Mouse (Mus musculus) hindbrain, embryonic 13.5 days (tissue): ENCODE data around the gene Sgms2. TPM values are rescaled to one million over a fixed set of nuclear protein-coding genes. Genes with fewer than 3 reads are reported as not detected.

Experiments used
- ATAC-seq: fragments of 200-750 bp; cut with Nextera tagmentation; 2 replicates; pipeline ENCODE4 v1.8.0; 2017; ENCODE audit warnings: moderate TSS enrichment; ENCODE audit not compliant: low FRiP score
- H3K27ac ChIP-seq: fragments of 300-500 bp; sonication (generic); 2 replicates; pipeline ENCODE4 v1.5.1; 2015; ENCODE audit warnings: inconsistent platforms, mild to moderate bottlenecking, moderate library complexity
- H3K27me3 ChIP-seq: fragments of 300-500 bp; sonication (generic); 2 replicates; pipeline ENCODE4 v1.6.1; 2015; ENCODE audit warnings: mild to moderate bottlenecking, inconsistent platforms
- H3K36me3 ChIP-seq: fragments of 300-500 bp; sonication (generic); 2 replicates; pipeline ENCODE4 v1.6.1; 2015; ENCODE audit warnings: mild to moderate bottlenecking, inconsistent platforms
- H3K4me1 ChIP-seq: fragments of 300-500 bp; sonication (generic); replicated peaks from 2 replicates; pipeline ENCODE4 v1.6.1; 2015; ENCODE audit warnings: inconsistent platforms
- H3K4me2 ChIP-seq: fragments of 300-500 bp; sonication (generic); 2 replicates; pipeline ENCODE4 v1.6.1; 2015; ENCODE audit warnings: inconsistent platforms, mild to moderate bottlenecking, moderate library complexity
- H3K4me3 ChIP-seq: fragments of 300-500 bp; sonication (generic); 2 replicates; pipeline ENCODE4 v1.5.1; 2015; ENCODE audit warnings: mild to moderate bottlenecking, inconsistent platforms
- H3K9ac ChIP-seq: fragments of 300-500 bp; sonication (generic); 2 replicates; pipeline ENCODE4 v1.6.1; 2015; ENCODE audit warnings: mild to moderate bottlenecking, inconsistent platforms
- H3K9me3 ChIP-seq: fragments of 300-500 bp; sonication (generic); 2 replicates; pipeline ENCODE4 v1.6.1; 2016; ENCODE audit warnings: inconsistent platforms
- WGBS: fragments of 180-500 bp; shearing (Covaris S2); methylation state at CpG from one replicate; pipeline ENCODE4 v1.1.7; 2015; 5-methylcytosine and 5-hydroxymethylcytosine counted together
- polyA plus RNA-seq: library from polyadenylated mRNA; unstranded; fragments of >200 nt; fragmentation: Nextera tagmentation; extraction: Ambion mirVana; gene quantifications from 2 replicates; pipeline ENCODE4 v1.2.1, GENCODE M21; 2015

Gene Sgms2
- polyA plus RNA-seq, 1 experiment from 2014 or later: 2.4 TPM

- WGBS: 93% methylated on average over 7 of the region's 7 CpGs
- H3K27ac ChIP-seq: no peak overlapping the region
- no peak overlapping the region for H3K4me3 ChIP-seq
- peaks cover 6% of the 10 kb centered on the region; the same call in 1 of the 2 replicates for H3K4me1 ChIP-seq
- ATAC-seq: no peak
- H3K27me3 ChIP-seq: no peaks in the 10 kb centered on the region
- no peaks in the 10 kb centered on the region for H3K9me3 ChIP-seq
- H3K9ac ChIP-seq: no peak overlapping the region
- H3K4me2 ChIP-seq: no peak overlapping the region
- peaks cover 29% of the 10 kb centered on the region for H3K36me3 ChIP-seq
Observed at GRCm38 (mm10) chr3:131296893-131297292, 194.3 kb downstream of the Sgms2 start.

DNA sequence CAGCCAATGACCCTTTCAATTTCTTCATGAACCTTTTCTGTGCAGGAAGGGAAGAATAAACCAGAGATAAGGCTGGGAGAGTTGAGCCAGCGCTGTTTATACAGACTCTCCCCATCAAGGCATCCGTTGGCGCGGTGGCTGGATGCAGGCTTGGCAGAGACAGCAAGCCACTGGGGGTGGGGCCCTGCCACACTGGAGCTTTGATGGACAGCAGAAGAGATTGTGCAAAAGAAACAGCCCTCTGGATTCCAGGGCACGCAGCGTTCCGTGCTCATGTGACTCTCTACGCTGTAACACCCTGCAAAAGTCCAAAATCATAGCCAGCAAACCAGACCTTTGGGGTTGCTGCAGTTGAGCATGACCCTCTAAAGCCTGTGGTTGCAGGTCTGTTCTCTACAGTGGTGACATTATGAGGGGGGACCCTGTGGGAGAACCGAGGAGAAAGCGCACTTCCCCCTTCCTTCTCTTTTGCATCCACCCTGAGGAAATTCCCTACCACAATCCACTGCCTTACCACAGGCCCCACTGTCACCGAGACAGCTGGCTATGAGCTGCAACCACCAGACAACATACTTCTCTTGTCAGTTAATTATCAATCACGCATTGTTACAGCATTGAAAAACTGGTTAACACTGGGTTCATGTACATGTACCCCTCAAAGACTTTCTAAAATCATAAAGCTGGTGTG is 195.6 kb downstream of the Sgms2 start:
- Histone ChIP-seq H3K4me1 (0 out of 2 replicates have a peak, but pooled peaks cover 2% of the 10 kb centered on the region), H3K9me3 (no peaks in the 10 kb centered on the region), H3K4me3 (no peak overlapping the region), H3K9ac (peak overlapping the region; percentile 49; the same call in 1 of the 2 replicates), H3K36me3 (peaks cover 39% of the 10 kb centered on the region), H3K27ac (no peak overlapping the region), H3K27me3 (no peaks in the 10 kb centered on the region), H3K4me2 (no peak overlapping the region)
- 91% methylated on average over 12 of the region's 12 CpGs for whole genome bisulfite sequencing
- ATAC-seq: no peak

DNA sequence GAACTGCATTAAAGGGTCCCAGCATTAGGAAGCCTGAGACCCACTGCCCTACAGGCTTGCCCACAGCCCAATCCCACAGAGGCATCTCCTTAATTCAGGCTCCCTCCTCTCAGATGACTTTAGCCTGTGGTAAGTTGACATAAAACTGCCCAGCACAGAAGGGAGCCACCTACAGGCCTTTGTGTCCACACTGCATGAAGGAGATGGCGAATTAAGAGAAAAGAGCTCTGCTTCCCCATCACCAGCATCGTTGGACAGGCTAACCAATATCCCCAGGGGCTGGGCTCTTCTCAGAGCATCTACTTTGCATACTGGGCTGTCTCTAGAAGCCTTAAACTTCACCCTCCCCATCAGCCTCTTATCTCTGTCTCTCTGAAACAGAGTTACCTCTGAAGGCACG is 196.7 kb downstream of the Sgms2 start:
- 60% methylated on average over 3 of the region's 3 CpGs for WGBS
- H3K36me3 ChIP-seq: peaks cover 40% of the 10 kb centered on the region
- no peak overlapping the region for H3K27ac ChIP-seq
- H3K4me1 ChIP-seq: no peaks in the 10 kb centered on the region
- no peak for ATAC-seq
- no peak overlapping the region for H3K4me2 ChIP-seq
- H3K9me3 ChIP-seq: no peaks in the 10 kb centered on the region
- no peaks in the 10 kb centered on the region for H3K27me3 ChIP-seq
- no peak overlapping the region for H3K9ac ChIP-seq
- H3K4me3 ChIP-seq: no peak overlapping the region

- H3K27ac ChIP-seq: no peak overlapping the region
- ATAC-seq: no peak
- H3K4me3 ChIP-seq: no peak overlapping the region
- no peaks in the 10 kb centered on the region for H3K27me3 ChIP-seq
- no peak overlapping the region for H3K4me2 ChIP-seq
- no peaks in the 10 kb centered on the region for H3K9me3 ChIP-seq
- H3K4me1 ChIP-seq: no peaks in the 10 kb centered on the region
- H3K36me3 ChIP-seq: peaks cover 40% of the 10 kb centered on the region
- H3K9ac ChIP-seq: no peak overlapping the region
- WGBS: 79% methylated on average over 3 of the region's 3 CpGs
Observed at GRCm38 (mm10) chr3:131292959-131293358, 198.3 kb downstream of the Sgms2 start.

GRCm38 (mm10) chr3:131292349-131292748 is 198.9 kb downstream of the Sgms2 start:
- Histone ChIP-seq H3K9ac (no peak overlapping the region), H3K4me1 (no peaks in the 10 kb centered on the region), H3K27ac (no peak overlapping the region), H3K4me3 (no peak overlapping the region), H3K4me2 (no peak overlapping the region), H3K36me3 (peaks cover 34% of the 10 kb centered on the region), H3K9me3 (no peaks in the 10 kb centered on the region), H3K27me3 (no peaks in the 10 kb centered on the region)
- no peak for ATAC-seq
- 92% methylated on average over 2 of the region's 2 CpGs for WGBS

GRCm38 (mm10) chr3:131291890-131292289 is 199.3 kb downstream of the Sgms2 start:
- Histone ChIP-seq H3K4me2 (no peak overlapping the region), H3K4me1 (no peaks in the 10 kb centered on the region), H3K4me3 (no peak overlapping the region), H3K9ac (no peak overlapping the region), H3K27ac (no peak overlapping the region), H3K36me3 (peaks cover 29% of the 10 kb centered on the region), H3K9me3 (no peaks in the 10 kb centered on the region), H3K27me3 (no peaks in the 10 kb centered on the region)
- ATAC-seq: no peak
- WGBS: 86% methylated on average over 4 of the region's 4 CpGs

- Histone ChIP-seq H3K36me3 (no peaks in the 10 kb centered on the region), H3K27me3 (0 out of 2 replicates have a peak, but pooled peaks cover 3% of the 10 kb centered on the region), H3K4me2 (no peak overlapping the region), H3K9me3 (no peaks in the 10 kb centered on the region), H3K4me1 (peaks cover 12% of the 10 kb centered on the region), H3K4me3 (no peak overlapping the region), H3K9ac (no peak overlapping the region), H3K27ac (no peak overlapping the region)
- WGBS: 98% methylated on average over 4 of the region's 4 CpGs
- no peak for ATAC-seq
Observed at GRCm38 (mm10) chr3:131274151-131274550, 217.1 kb downstream of the Sgms2 start.

DNA sequence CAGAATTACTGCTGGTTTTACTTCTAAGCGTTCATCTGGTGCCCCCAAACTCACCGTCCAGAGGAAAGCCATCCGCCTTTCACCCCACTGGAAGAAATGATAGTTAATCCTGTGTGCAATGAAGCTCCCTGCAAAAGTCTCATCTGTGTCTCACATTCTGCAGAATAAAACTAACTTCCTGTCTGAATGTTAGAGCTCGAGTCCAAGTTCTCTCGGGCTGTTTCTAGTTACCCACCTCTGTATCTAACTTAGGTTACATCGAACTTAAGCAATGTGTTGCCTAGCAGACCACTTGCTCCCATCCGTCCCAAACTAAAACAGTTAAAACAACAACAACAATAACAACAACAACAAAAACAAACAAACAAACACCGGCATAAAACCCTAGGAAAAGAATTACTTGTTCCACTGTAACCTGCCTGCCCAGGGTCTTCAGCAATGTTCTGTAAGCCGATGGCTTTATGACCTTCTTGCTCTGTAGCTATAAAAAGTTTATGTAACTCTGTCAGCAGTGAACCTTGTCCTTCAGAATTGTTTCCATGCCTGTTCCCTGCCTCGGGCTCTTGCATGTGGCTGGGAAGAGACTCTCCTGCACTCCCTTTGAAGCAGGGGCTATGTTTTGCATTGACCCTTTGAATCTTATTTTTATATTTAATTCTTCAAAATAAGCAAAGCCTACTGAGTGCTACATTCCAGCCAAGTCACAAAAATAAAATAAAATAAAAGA is 218.7 kb downstream of the Sgms2 start:
- 69% methylated on average over 10 of the region's 10 CpGs for WGBS
- ATAC-seq: no peak
- H3K4me3 ChIP-seq: peak overlapping the region; percentile 68
- H3K9me3 ChIP-seq: no peaks in the 10 kb centered on the region
- peak overlapping the region; percentile 87 for H3K4me2 ChIP-seq
- H3K27ac ChIP-seq: no peak overlapping the region
- no peaks in the 10 kb centered on the region for H3K36me3 ChIP-seq
- peaks cover 12% of the 10 kb centered on the region for H3K4me1 ChIP-seq
- H3K9ac ChIP-seq: peak overlapping the region; percentile 74
- H3K27me3 ChIP-seq: 0 out of 2 replicates have a peak, but pooled peaks cover 3% of the 10 kb centered on the region

GRCm38 (mm10) chr3:131271559-131272373 is 219.4 kb downstream of the Sgms2 start, which contains the start of gene Hadh:
Hadh (minus strand) TSS chr3:131272101.
- Histone ChIP-seq H3K9ac (peak within 1 kb of the TSS; percentile 74), H3K9me3 (no peaks in the 10 kb centered on the region), H3K4me3 (peak within 1 kb of the TSS; percentile 68), H3K4me1 (peaks cover 12% of the 10 kb centered on the region), H3K36me3 (no peaks in the 10 kb centered on the region), H3K27ac (peak within 1 kb of the TSS; percentile 48), H3K4me2 (peak within 1 kb of the TSS; percentile 87), H3K27me3 (0 out of 2 replicates have a peak, but pooled peaks cover 3% of the 10 kb centered on the region)
- under 1% methylated on average over 54 of the region's 54 CpGs for WGBS
- ATAC-seq: peak; percentile 93

- Histone ChIP-seq H3K4me3 (peak overlapping the region; percentile 68), H3K27me3 (0 out of 2 replicates have a peak, but pooled peaks cover 3% of the 10 kb centered on the region), H3K27ac (no peak overlapping the region), H3K9me3 (no peaks in the 10 kb centered on the region), H3K36me3 (no peaks in the 10 kb centered on the region), H3K9ac (peak overlapping the region; percentile 74), H3K4me1 (peaks cover 12% of the 10 kb centered on the region), H3K4me2 (peak overlapping the region; percentile 87)
- WGBS: 11% methylated on average over 8 of the region's 8 CpGs
- ATAC-seq: peak; percentile 46
Observed at GRCm38 (mm10) chr3:131271157-131271556, 220.1 kb downstream of the Sgms2 start.

DNA sequence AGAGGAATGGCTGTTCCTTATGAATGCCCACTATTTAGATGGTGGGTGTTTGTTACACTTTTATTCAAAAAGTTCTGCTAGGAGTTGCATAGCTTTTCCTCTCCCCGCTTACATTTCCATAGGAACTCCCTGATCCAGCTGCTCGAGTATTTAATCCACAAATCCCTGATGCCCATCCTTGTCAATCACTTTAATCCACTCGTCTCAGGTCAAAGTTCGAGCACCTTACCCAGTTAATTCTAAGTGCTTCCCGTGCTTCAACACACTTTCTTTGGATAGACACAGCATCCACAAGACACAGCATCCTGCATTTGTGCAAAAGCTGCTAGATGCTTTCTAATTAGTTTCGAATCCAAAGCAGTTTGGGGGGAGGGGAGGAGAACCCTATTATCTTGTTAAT is 220.8 kb downstream of the Sgms2 start:
- no peak overlapping the region for H3K9ac ChIP-seq
- WGBS: 48% methylated on average over 6 of the region's 6 CpGs
- H3K9me3 ChIP-seq: no peaks in the 10 kb centered on the region

More for the DNA sequence above, 220.8 kb downstream of the Sgms2 start:
- H3K4me1 ChIP-seq: peaks cover 12% of the 10 kb centered on the region
- 0 out of 2 replicates have a peak overlapping the region, but pooled peaks have one; percentile 68 for H3K4me3 ChIP-seq
- ATAC-seq: no peak
- no peak overlapping the region for H3K27ac ChIP-seq
- H3K36me3 ChIP-seq: no peaks in the 10 kb centered on the region
- 0 out of 2 replicates have a peak, but pooled peaks cover 3% of the 10 kb centered on the region for H3K27me3 ChIP-seq
- peak overlapping the region; percentile 87 for H3K4me2 ChIP-seq
